In genomic region chr2:73965595-73965994, GRCm38 (mm10) we compare ENCODE assay signal across 9 mouse cellular contexts. TPM values are rescaled to one million over a fixed set of nuclear protein-coding genes. Genes with fewer than 3 reads are reported as not detected.
DNase-seq lines count a peak whose midpoint lies in the region; ATAC-seq and TF ChIP-seq lines count a peak whose summit lies in the region.
"Had no signal": no experiment of that assay in that cellular context is flagged by ENCODE, and none has a peak within 500 bp of the region (broad histone marks: within the 10 kb centered on the region; RNA-seq: fewer than 3 reads in every experiment).

No protein-coding gene starts in this region.

- peak; percentile 43 for DNase-seq in CD4-positive, CD25-positive, alpha-beta regulatory T cell, adult 2 months (ENCODE audit: low read depth, low spot score)
- peak; percentile 42 for DNase-seq in layer of hippocampus, adult 11-12 months (ENCODE audit: low spot score)
- DNase-seq in layer of hippocampus, adult 9-10 months (ENCODE audit: low spot score): no peak
- DNase-seq in Muller cell, postnatal 12 days (ENCODE audit: inconsistent ontology term): peak; percentile 7
- DNase-seq in embryo, embryonic 10 days (ENCODE audit: low spot score): peak; percentile 72
- peak; percentile 22 for DNase-seq in liver, postnatal 0 days
- DNase-seq in thymus, postnatal 4 days: peak; percentile 50

- H3K27ac ChIP-seq in liver, postnatal 0 days (ENCODE audit: low read depth): no peak overlapping the region
- H3K27ac ChIP-seq: embryonic facial prominence, embryonic 15.5 days had no signal

- no peak overlapping the region for H3K9ac ChIP-seq in liver, postnatal 0 days (replicated peaks)
- H3K9ac ChIP-seq: embryonic facial prominence, embryonic 15.5 days had no signal

- no peaks in the 10 kb centered on the region for H3K4me1 ChIP-seq in liver, postnatal 0 days (ENCODE audit: insufficient read depth)
- H3K4me1 ChIP-seq: embryonic facial prominence, embryonic 15.5 days had no signal

- 0 out of 2 replicates have a peak, but pooled peaks cover 5% of the 10 kb centered on the region for H3K27me3 ChIP-seq in liver, postnatal 0 days (ENCODE audit: insufficient read depth, low read length)

- 15% methylated on average over 4 of the region's 4 CpGs for WGBS in liver, postnatal 0 days (ENCODE audit: insufficient replicate concordance)

- peak; percentile 61 for TF ChIP-seq CTCF in liver, postnatal 0 days (IDR thresholded peaks at IDR 0.05; ENCODE audit: low read depth)

- no peak overlapping the region for H3K4me3 ChIP-seq in liver, postnatal 0 days (ENCODE audit: low read depth, low read length)
- H3K4me3 ChIP-seq: embryonic facial prominence, embryonic 15.5 days had no signal

- no peaks in the 10 kb centered on the region for H3K9me3 ChIP-seq in liver, postnatal 0 days (ENCODE audit: low read length)
- H3K9me3 ChIP-seq: embryonic facial prominence, embryonic 15.5 days had no signal

- H3K36me3 ChIP-seq in liver, postnatal 0 days (replicated peaks; ENCODE audit: insufficient read depth, low read length): no peaks in the 10 kb centered on the region
- H3K36me3 ChIP-seq: embryonic facial prominence, embryonic 15.5 days had no signal

- no peak overlapping the region for H3K4me2 ChIP-seq in liver, postnatal 0 days (ENCODE audit: low read depth, low read length)
- H3K4me2 ChIP-seq: embryonic facial prominence, embryonic 15.5 days had no signal

- no peak for TF ChIP-seq EP300 in liver, postnatal 0 days (IDR thresholded peaks at IDR 0.05; ENCODE audit: low read depth)

- ATAC-seq in CD4-positive, CD25-positive, alpha-beta regulatory T cell, adult 4 months: no peak
- no peak for ATAC-seq in liver, postnatal 0 days

RNA-seq across cellular contexts. Expression of gene Atp5g3, which starts 54.5 kb away (rescaled TPM):
- polyA plus RNA-seq in CD4-positive, CD25-positive, alpha-beta regulatory T cell, adult 4 months (2017; shearing (Covaris generic)): 100 to 1,000 TPM; 324 to 345 TPM
- polyA plus RNA-seq in liver, postnatal 0 days (2015; fragmentation: Nextera tagmentation; extraction: Ambion mirVana): 1,436 and 1,439 TPM in 2 replicates
